Mouse (Mus musculus): ENCODE results near the gene Jhy. TPM values are rescaled to one million over a fixed set of nuclear protein-coding genes. Genes with fewer than 3 reads are reported as not detected.

Jhy gene
- polyA plus RNA-seq, 2 experiments, result 0.04 TPM; not detected in 1

DNA sequence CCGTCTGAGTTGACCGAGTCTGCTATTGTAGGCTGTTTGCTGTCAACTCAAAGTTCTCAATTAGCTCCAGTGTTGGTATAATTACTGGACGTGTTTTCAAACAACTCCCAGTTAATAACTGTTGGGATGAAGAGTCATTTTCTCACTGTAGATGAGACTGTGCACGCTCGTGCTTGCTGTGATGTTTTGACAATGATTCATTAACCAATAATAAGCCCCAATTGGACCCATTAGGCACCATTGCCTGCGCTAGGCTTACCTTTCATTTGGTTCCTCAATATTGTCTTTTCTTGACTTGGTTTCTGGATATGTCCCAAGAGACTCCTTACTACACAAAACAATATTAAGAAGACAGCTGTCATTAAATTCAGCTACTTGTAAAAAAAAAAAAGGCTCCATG lies 71.5 kb downstream of the Jhy start:
- no peak for TF ChIP-seq POLR2A (IDR thresholded peaks at IDR 0.05; ENCODE audit: borderline replicate concordance, extremely low read depth, insufficient read depth, insufficient read length)
- 0 out of 2 replicates have a peak, but pooled peaks cover 3% of the 10 kb centered on the region for H3K27me3 ChIP-seq (ENCODE audit: control insufficient read depth, insufficient read depth, low read length)
- WGBS, result 77% methylated on average over 6 of the region's 6 CpGs

DNA sequence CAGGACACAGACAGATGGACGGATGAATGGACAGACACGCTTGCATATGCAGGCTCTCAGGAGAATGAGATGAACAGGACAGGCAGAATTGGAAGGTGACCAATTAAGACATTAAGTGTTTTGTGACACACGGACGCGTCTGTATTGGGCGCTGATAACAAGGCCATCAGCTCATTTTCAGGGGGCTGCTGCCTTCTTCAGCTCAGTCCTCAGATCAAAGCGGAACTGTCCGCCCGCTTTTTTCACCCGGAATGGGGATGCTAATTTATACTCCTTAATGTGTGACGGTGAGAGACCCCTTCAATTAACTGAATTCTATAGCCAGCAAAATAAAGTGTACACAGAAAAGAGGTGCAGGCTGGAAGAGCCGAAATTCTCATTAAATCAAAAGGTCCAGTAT lies 74.5 kb downstream of the Jhy start:
- no peaks in the 10 kb centered on the region for H3K4me1 ChIP-seq (ENCODE audit: control insufficient read depth, insufficient read depth, low read length)
- WGBS, result 29% methylated on average over 12 of the region's 12 CpGs
- H3K27me3 ChIP-seq (ENCODE audit: control insufficient read depth, insufficient read depth, low read length), result peaks cover 13% of the 10 kb centered on the region; the same call in 1 of the 2 replicates
- H3K9me3 ChIP-seq (ENCODE audit: control insufficient read depth, low read length), result no peaks in the 10 kb centered on the region
- DNase-seq (ENCODE audit: low spot score), result no peak
- H3K36me3 ChIP-seq (ENCODE audit: control insufficient read depth, insufficient read depth, low read length), result no peaks in the 10 kb centered on the region
- no peak for ATAC-seq (ENCODE audit: low FRiP score, low read depth)
- no peak overlapping the region for H3K9ac ChIP-seq (ENCODE audit: low read depth, low read length, severe bottlenecking)
- TF ChIP-seq POLR2A (IDR thresholded peaks at IDR 0.05; ENCODE audit: borderline replicate concordance, extremely low read depth, insufficient read depth, insufficient read length), result no peak
- no peak overlapping the region for H3K27ac ChIP-seq (replicated peaks; ENCODE audit: low read depth, low read length)
- H3K4me3 ChIP-seq (replicated peaks; ENCODE audit: low read length), result no peak overlapping the region
- no peak overlapping the region for H3K4me2 ChIP-seq (replicated peaks; ENCODE audit: low read depth, low read length, severe bottlenecking)

More for the DNA sequence above, 71.5 kb downstream of the Jhy start:
- ATAC-seq (ENCODE audit: low FRiP score, low read depth) (no peak), DNase-seq (ENCODE audit: low spot score) (no peak)
- no peak overlapping the region for H3K4me3 ChIP-seq (replicated peaks; ENCODE audit: low read length)
- no peak overlapping the region for H3K27ac ChIP-seq (replicated peaks; ENCODE audit: low read depth, low read length)
- H3K36me3 ChIP-seq (ENCODE audit: control insufficient read depth, insufficient read depth, low read length), result no peaks in the 10 kb centered on the region
- H3K4me1 ChIP-seq (ENCODE audit: control insufficient read depth, insufficient read depth, low read length), result no peaks in the 10 kb centered on the region
- no peaks in the 10 kb centered on the region for H3K9me3 ChIP-seq (ENCODE audit: control insufficient read depth, low read length)
- H3K9ac ChIP-seq (ENCODE audit: low read depth, low read length, severe bottlenecking), result no peak overlapping the region
- no peak overlapping the region for H3K4me2 ChIP-seq (replicated peaks; ENCODE audit: low read depth, low read length, severe bottlenecking)

DNA sequence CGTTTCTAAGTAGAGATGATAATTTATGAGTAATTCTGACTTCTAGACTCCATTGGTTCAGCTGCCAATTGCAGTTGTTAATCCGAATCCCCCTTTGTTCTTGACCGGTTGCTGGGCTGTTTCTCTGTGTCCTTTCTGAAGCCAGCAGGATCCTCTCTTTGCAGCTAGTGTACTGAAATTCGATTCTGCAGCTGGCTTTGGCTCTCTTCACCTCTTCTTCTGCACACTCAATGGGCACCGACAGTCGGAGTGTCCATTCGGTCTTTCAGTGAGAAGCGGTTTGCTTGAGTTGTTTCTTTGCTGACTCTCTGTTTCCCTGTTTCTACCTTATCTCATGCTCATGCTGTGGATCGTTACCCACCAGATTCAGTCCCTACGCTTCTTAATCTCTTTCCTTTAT lies 78.2 kb downstream of the Jhy start:
- Histone ChIP-seq H3K4me1 (ENCODE audit: control insufficient read depth, insufficient read depth, low read length) (no peaks in the 10 kb centered on the region), H3K4me3 (replicated peaks; ENCODE audit: low read length) (no peak overlapping the region), H3K9ac (ENCODE audit: low read depth, low read length, severe bottlenecking) (no peak overlapping the region), H3K36me3 (ENCODE audit: control insufficient read depth, insufficient read depth, low read length) (no peaks in the 10 kb centered on the region), H3K27ac (replicated peaks; ENCODE audit: low read depth, low read length) (no peak overlapping the region), H3K9me3 (ENCODE audit: control insufficient read depth, low read length) (no peaks in the 10 kb centered on the region), H3K27me3 (ENCODE audit: control insufficient read depth, insufficient read depth, low read length) (peaks cover 35% of the 10 kb centered on the region; the same call in 1 of the 2 replicates), H3K4me2 (replicated peaks; ENCODE audit: low read depth, low read length, severe bottlenecking) (no peak overlapping the region)
- ATAC-seq (ENCODE audit: low FRiP score, low read depth) (no peak), DNase-seq (ENCODE audit: low spot score) (no peak)
- TF ChIP-seq POLR2A (IDR thresholded peaks at IDR 0.05; ENCODE audit: borderline replicate concordance, extremely low read depth, insufficient read depth, insufficient read length), result no peak
- 52% methylated on average over 10 of the region's 10 CpGs for WGBS

DNA sequence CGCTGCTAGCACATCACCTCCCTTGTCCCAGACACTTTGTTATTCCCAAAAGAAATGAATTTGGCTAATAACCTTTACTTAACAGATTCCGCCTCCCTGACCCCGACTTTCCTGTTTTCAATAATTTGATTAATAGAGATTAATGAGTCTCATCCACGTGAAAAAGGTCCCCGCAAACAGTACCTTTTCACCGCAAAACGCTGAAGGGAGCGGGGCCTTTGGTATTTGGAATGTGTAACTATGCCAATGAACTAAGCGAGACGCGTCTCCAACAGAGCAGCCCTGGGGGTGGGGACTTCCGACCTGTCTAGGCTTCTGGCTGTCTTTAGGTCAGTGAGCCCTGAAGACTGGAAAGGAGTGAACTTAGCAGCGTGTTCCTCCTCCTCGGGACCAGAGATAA lies 84.9 kb downstream of the Jhy start:
- DNase-seq (ENCODE audit: low spot score) (no peak), ATAC-seq (ENCODE audit: low FRiP score, low read depth) (no peak)
- Histone ChIP-seq H3K36me3 (ENCODE audit: control insufficient read depth, insufficient read depth, low read length) (no peaks in the 10 kb centered on the region), H3K4me1 (ENCODE audit: control insufficient read depth, insufficient read depth, low read length) (no peaks in the 10 kb centered on the region), H3K27ac (replicated peaks; ENCODE audit: low read depth, low read length) (no peak overlapping the region), H3K27me3 (ENCODE audit: control insufficient read depth, insufficient read depth, low read length) (peaks cover 88% of the 10 kb centered on the region), H3K4me3 (replicated peaks; ENCODE audit: low read length) (no peak overlapping the region), H3K9ac (ENCODE audit: low read depth, low read length, severe bottlenecking) (no peak overlapping the region), H3K9me3 (ENCODE audit: control insufficient read depth, low read length) (no peaks in the 10 kb centered on the region), H3K4me2 (replicated peaks; ENCODE audit: low read depth, low read length, severe bottlenecking) (no peak overlapping the region)
- 1% methylated on average over 14 of the region's 14 CpGs for WGBS
- no peak for TF ChIP-seq POLR2A (IDR thresholded peaks at IDR 0.05; ENCODE audit: borderline replicate concordance, extremely low read depth, insufficient read depth, insufficient read length)

DNA sequence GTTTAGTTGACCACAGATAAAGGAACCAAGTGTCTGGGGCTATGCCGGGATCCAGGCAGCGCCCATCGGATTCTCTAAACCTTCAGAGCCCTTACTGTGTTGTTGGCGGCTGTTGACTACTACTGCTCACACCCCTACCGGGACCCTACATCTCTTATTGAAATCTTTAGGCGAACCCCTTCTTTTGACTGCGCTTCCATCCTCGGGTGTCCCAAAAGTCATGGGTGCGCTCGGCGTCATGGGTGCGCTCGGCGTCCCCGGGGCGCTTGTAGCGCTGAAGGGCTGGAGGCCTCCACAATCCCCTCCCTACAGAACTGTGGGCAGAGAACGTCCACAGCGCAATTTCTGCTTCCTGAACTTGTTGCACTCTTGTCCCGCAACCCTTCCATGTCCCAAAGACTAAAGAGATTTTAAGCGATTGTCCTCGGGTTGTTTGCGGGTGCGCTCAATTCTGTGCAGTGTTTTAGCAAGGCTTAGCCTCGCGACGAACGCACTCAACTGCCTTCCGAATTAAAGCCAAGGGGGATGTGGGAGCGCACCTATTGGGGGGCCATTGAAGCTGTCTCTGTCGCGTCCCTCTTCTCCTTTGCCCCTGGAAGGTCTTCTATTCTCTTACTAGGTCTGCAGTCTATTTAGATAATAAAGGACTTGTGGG lies 85.5 kb downstream of the Jhy start:
- Histone ChIP-seq H3K27ac (replicated peaks; ENCODE audit: low read depth, low read length) (no peak overlapping the region), H3K4me1 (ENCODE audit: control insufficient read depth, insufficient read depth, low read length) (no peaks in the 10 kb centered on the region), H3K9ac (ENCODE audit: low read depth, low read length, severe bottlenecking) (no peak overlapping the region), H3K36me3 (ENCODE audit: control insufficient read depth, insufficient read depth, low read length) (no peaks in the 10 kb centered on the region), H3K4me2 (replicated peaks; ENCODE audit: low read depth, low read length, severe bottlenecking) (no peak overlapping the region), H3K4me3 (replicated peaks; ENCODE audit: low read length) (no peak overlapping the region; the same call in 1 of the 2 replicates), H3K9me3 (ENCODE audit: control insufficient read depth, low read length) (no peaks in the 10 kb centered on the region), H3K27me3 (ENCODE audit: control insufficient read depth, insufficient read depth, low read length) (peaks cover 92% of the 10 kb centered on the region)
- TF ChIP-seq POLR2A (IDR thresholded peaks at IDR 0.05; ENCODE audit: borderline replicate concordance, extremely low read depth, insufficient read depth, insufficient read length), result no peak
- 1% methylated on average over 32 of the region's 32 CpGs for WGBS
- ATAC-seq (ENCODE audit: low FRiP score, low read depth), result no peak
- no peak for DNase-seq (ENCODE audit: low spot score)
